Mouse (Mus musculus): ENCODE measurements around the gene Stat5b. TPM values are rescaled to one million over a fixed set of nuclear protein-coding genes. Genes with fewer than 3 reads are reported as not detected.

Gene Stat5b
- polyA plus RNA-seq, 1 experiment, result not detected

DNA sequence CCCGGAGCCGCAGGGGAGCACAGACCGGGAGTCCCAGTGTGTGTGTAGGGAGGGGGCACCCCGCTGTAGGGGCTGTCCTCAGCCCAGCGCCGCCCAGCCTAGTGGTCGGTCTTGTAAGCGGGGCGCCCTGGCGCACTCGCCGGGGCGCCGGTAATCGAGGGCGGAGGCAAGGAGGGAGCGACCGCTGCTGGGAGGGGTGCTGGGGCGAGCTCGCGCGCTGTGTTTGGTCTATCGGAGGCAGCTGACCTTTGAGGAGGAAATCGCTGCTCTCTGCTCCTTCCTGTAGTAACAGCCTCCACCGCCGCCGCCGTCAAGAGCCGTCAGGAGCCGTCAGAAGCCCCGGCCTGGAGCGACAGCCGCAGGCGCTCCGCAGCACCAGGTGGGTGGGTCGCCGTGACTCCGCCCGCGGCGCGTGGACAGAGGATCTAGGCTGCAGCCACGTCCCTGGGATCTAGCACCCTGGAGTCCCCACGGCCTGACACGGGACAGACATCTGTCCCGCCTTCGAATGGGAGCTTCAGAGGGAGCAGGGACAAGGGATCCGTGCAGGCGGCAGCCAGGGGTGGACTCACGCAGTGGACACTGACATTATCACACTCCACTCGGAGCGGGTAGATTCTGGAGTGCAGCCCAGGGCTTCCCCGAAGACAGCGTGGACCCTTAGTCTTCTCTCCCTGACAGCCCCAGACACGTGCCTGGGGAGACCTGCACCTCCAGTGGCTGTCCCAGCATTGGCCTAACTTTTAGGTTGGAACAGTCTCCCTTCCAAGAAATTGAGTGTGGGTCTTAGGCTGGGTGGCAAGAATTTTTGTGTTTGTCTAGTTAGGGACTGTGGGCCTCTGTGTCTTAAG, 9.9 kb upstream of the Stat5b start:
- H3K4me3 ChIP-seq (ENCODE audit: insufficient read depth, low read depth, low read length), result peak overlapping the region; percentile 61
- peaks cover 14% of the 10 kb centered on the region for H3K4me1 ChIP-seq (ENCODE audit: control insufficient read depth, insufficient read depth, low read length)
- TF ChIP-seq POLR2A (IDR thresholded peaks at IDR 0.05; ENCODE audit: insufficient read depth, low read depth, low read length), result no peak
- no peak for TF ChIP-seq CTCF (IDR thresholded peaks at IDR 0.05; ENCODE audit: insufficient read depth, low read depth, low read length)
- 4% methylated on average over 55 of the region's 55 CpGs for WGBS
- H3K27ac ChIP-seq (ENCODE audit: insufficient read depth, low read depth, low read length), result no peak overlapping the region

- TF ChIP-seq CTCF (IDR thresholded peaks at IDR 0.05; ENCODE audit: insufficient read depth, low read depth, low read length), result no peak
- TF ChIP-seq POLR2A (IDR thresholded peaks at IDR 0.05; ENCODE audit: insufficient read depth, low read depth, low read length), result no peak
- 57% methylated on average over 6 of the region's 6 CpGs for WGBS
- 0 out of 2 replicates have a peak overlapping the region, but pooled peaks have one; percentile 9 for H3K27ac ChIP-seq (ENCODE audit: insufficient read depth, low read depth, low read length)
- peaks cover 14% of the 10 kb centered on the region for H3K4me1 ChIP-seq (ENCODE audit: control insufficient read depth, insufficient read depth, low read length)
- no peak overlapping the region for H3K4me3 ChIP-seq (ENCODE audit: insufficient read depth, low read depth, low read length)
These were observed 9.1 kb upstream of the Stat5b start for GRCm38 (mm10) chr11:100859579-100860075.

GRCm38 (mm10) chr11:100858935-100859578, 8.5 kb upstream of the Stat5b start, which contains the start of gene Stat5a:
Gene Stat5a, plus strand, starts transcription at chr11:100859351.
- 46% methylated on average over 9 of the region's 9 CpGs for WGBS
- peak within 1 kb of the TSS; percentile 61 for H3K4me3 ChIP-seq (ENCODE audit: insufficient read depth, low read depth, low read length)
- TF ChIP-seq CTCF (IDR thresholded peaks at IDR 0.05; ENCODE audit: insufficient read depth, low read depth, low read length) (no peak), POLR2A (IDR thresholded peaks at IDR 0.05; ENCODE audit: insufficient read depth, low read depth, low read length) (no peak)
- 0 out of 2 replicates have a peak within 1 kb of the TSS, but pooled peaks have one; percentile 9 for H3K27ac ChIP-seq (ENCODE audit: insufficient read depth, low read depth, low read length)
- H3K4me1 ChIP-seq (ENCODE audit: control insufficient read depth, insufficient read depth, low read length), result peaks cover 16% of the 10 kb centered on the region

DNA sequence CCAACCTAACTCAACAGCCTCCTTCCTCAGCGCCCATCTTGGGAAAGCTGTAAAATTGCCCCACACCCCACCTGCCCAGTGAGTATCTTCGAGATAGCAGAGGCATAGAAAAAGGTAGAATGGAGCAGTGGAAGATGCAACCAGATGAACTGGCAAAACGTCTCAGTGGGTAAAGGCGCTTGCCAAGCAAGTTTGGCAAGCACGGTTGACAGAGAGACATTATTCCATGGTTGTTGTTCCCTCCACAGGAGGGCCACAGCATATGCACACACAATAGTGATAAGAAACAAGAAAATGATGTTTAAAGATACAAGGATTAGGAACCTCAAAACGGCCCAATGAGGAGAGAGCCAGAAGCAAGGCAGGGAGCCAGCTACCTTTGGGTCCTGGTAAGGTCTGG, 7.4 kb upstream of the Stat5b start:
- Histone ChIP-seq H3K27ac (ENCODE audit: insufficient read depth, low read depth, low read length) (no peak overlapping the region), H3K4me3 (ENCODE audit: insufficient read depth, low read depth, low read length) (no peak overlapping the region), H3K4me1 (ENCODE audit: control insufficient read depth, insufficient read depth, low read length) (peaks cover 16% of the 10 kb centered on the region)
- TF ChIP-seq POLR2A (IDR thresholded peaks at IDR 0.05; ENCODE audit: insufficient read depth, low read depth, low read length) (no peak), CTCF (IDR thresholded peaks at IDR 0.05; ENCODE audit: insufficient read depth, low read depth, low read length) (no peak)
- 66% methylated on average over 6 of the region's 6 CpGs for WGBS

DNA sequence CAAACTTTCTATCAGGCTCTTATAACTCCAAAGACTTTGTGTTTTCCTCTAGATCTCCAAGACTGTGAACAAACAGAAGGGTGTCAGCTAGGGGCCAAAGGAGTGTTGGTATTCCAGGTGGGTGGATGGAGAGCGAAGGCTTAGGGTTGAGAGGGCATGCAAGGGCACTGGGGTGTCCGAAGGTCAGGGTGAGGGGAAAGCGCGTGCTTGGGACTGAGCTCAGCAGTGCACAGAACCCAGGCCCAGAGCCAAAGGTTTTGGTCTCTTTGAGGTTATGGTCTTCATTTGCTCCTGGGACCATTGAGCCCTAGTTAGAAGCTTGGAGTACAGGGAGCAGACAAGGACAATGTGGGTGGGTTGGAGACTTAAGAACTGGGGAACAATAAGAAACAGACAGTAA, 4.7 kb upstream of the Stat5b start:
- Histone ChIP-seq H3K27ac (ENCODE audit: insufficient read depth, low read depth, low read length) (no peak overlapping the region), H3K4me1 (ENCODE audit: control insufficient read depth, insufficient read depth, low read length) (peaks cover 16% of the 10 kb centered on the region), H3K4me3 (ENCODE audit: insufficient read depth, low read depth, low read length) (no peak overlapping the region)
- WGBS, result 92% methylated on average over 4 of the region's 4 CpGs
- no peak for TF ChIP-seq POLR2A (IDR thresholded peaks at IDR 0.05; ENCODE audit: insufficient read depth, low read depth, low read length)

DNA sequence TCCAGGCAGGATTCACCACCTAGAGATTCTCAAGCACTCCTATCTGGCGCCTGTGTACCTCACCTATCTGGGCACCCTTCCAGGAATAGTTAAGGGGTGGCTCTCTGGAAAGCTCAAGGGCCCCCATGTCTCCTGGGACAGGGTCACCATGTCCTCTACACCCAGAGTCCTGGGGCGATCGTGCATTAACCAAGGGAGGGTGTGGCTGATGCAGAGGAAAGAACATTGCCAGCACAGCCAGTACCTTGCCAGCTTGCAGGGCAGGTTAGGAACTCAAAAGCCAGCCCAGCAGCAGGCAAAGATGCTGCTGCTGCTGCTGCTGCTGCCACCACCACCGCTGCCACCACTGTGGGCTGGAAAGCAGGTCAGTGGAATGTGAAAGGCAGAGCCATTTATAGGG, 3.7 kb upstream of the Stat5b start:
- TF ChIP-seq CTCF (IDR thresholded peaks at IDR 0.05; ENCODE audit: insufficient read depth, low read depth, low read length) (no peak), POLR2A (IDR thresholded peaks at IDR 0.05; ENCODE audit: insufficient read depth, low read depth, low read length) (no peak)
- Histone ChIP-seq H3K27ac (ENCODE audit: insufficient read depth, low read depth, low read length) (no peak overlapping the region), H3K4me1 (ENCODE audit: control insufficient read depth, insufficient read depth, low read length) (peaks cover 12% of the 10 kb centered on the region), H3K4me3 (ENCODE audit: insufficient read depth, low read depth, low read length) (no peak overlapping the region)
- 61% methylated on average over 4 of the region's 4 CpGs for WGBS

- Histone ChIP-seq H3K4me1 (ENCODE audit: control insufficient read depth, insufficient read depth, low read length) (peaks cover 11% of the 10 kb centered on the region), H3K4me3 (ENCODE audit: insufficient read depth, low read depth, low read length) (no peak overlapping the region), H3K27ac (ENCODE audit: insufficient read depth, low read depth, low read length) (no peak overlapping the region)
- no peak for TF ChIP-seq CTCF (IDR thresholded peaks at IDR 0.05; ENCODE audit: insufficient read depth, low read depth, low read length)
- WGBS, result 91% methylated on average over 5 of the region's 5 CpGs
These were observed 2.5 kb upstream of the Stat5b start for GRCm38 (mm10) chr11:100853018-100853417.

- Histone ChIP-seq H3K4me1 (ENCODE audit: control insufficient read depth, insufficient read depth, low read length) (peaks cover 13% of the 10 kb centered on the region), H3K4me3 (ENCODE audit: insufficient read depth, low read depth, low read length) (no peak overlapping the region), H3K27ac (ENCODE audit: insufficient read depth, low read depth, low read length) (no peak overlapping the region)
- WGBS, result 97% methylated on average over 2 of the region's 2 CpGs
- TF ChIP-seq CTCF (IDR thresholded peaks at IDR 0.05; ENCODE audit: insufficient read depth, low read depth, low read length), result no peak
- no peak for TF ChIP-seq POLR2A (IDR thresholded peaks at IDR 0.05; ENCODE audit: insufficient read depth, low read depth, low read length)
These were observed 1.6 kb upstream of the Stat5b start for GRCm38 (mm10) chr11:100852088-100852487.
